Mouse (Mus musculus): Measurements from ENCODE around the gene Haus6. TPM values are rescaled to one million over a fixed set of nuclear protein-coding genes. Genes with fewer than 3 reads are reported as not detected.
"Not testable (repeated sequence)": the region's sequence is repeated elsewhere in the genome, so short reads cannot be mapped to it uniquely, and the experiment has no call there.

Haus6 gene
- polyA plus RNA-seq, 1 experiment from 2014 or later: 29.2 TPM

DNA sequence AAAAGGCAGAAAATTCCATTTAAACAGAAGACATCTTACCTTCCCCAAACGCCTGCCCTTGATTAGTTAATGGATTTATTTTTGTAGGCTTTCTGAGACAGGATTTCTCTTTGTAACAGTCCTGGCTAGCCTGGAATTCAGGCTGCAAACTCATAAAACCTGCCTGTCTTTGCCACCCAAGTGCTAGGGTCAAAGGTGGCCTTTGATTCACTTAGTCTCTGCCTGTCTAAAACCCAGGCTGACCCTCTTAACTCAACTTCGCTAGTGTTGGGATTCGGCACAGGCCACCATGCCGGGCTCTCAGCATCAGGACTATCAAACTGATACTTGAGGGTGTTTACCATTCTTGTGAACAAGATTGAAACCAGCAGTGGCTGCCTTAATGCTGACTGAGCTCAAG lies 20.0 kb upstream of the Haus6 start:
- WGBS: 51% methylated on average over 4 of the region's 4 CpGs
- Histone ChIP-seq H3K27me3 (ENCODE audit: control insufficient read depth, insufficient read depth, low read length) (no peaks in the 10 kb centered on the region), H3K4me1 (ENCODE audit: control insufficient read depth, insufficient read depth, low read length) (no peaks in the 10 kb centered on the region), H3K27ac (ENCODE audit: low read depth, low read length) (no peak overlapping the region), H3K4me2 (ENCODE audit: low read depth) (no peak overlapping the region), H3K36me3 (ENCODE audit: control insufficient read depth, insufficient read depth, low read length) (no peaks in the 10 kb centered on the region), H3K9me3 (ENCODE audit: control insufficient read depth, low read length) (no peaks in the 10 kb centered on the region), H3K4me3 (ENCODE audit: low read depth, low read length) (no peak overlapping the region), H3K9ac (ENCODE audit: low read length) (no peak overlapping the region)
- no peak for ATAC-seq (ENCODE audit: insufficient read depth, low FRiP score, low TSS enrichment)
- no peak for DNase-seq (ENCODE audit: low spot score)

DNA sequence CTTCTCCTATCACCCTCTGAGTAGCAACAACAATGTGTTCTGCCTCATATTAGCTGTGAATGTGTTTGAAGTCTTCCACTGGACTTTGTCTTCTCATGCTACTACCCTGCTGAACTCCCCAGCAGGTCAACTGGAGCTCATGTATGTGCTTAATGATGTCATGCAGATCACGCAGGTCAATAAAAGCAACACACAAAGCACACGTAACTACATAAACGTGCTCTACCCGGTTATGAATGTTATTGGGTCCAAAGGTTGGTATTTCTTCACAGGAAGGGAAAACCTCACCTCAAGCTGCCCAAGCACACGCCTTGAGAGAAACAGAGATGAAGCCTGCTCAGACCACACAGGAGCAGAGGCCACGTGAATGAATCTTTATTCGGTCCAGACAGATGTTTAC lies 14.6 kb upstream of the Haus6 start:
- H3K27ac ChIP-seq (ENCODE audit: low read depth, low read length); H3K9ac ChIP-seq (ENCODE audit: low read length); H3K27me3 ChIP-seq (ENCODE audit: control insufficient read depth, insufficient read depth, low read length); ATAC-seq (ENCODE audit: insufficient read depth, low FRiP score, low TSS enrichment); H3K36me3 ChIP-seq (ENCODE audit: control insufficient read depth, insufficient read depth, low read length); H3K4me3 ChIP-seq (ENCODE audit: low read depth, low read length); H3K4me2 ChIP-seq (ENCODE audit: low read depth); DNase-seq (ENCODE audit: low spot score); H3K4me1 ChIP-seq (ENCODE audit: control insufficient read depth, insufficient read depth, low read length); H3K9me3 ChIP-seq (ENCODE audit: control insufficient read depth, low read length): not testable (repeated sequence)
- WGBS: 94% methylated on average over 7 of the region's 7 CpGs

DNA sequence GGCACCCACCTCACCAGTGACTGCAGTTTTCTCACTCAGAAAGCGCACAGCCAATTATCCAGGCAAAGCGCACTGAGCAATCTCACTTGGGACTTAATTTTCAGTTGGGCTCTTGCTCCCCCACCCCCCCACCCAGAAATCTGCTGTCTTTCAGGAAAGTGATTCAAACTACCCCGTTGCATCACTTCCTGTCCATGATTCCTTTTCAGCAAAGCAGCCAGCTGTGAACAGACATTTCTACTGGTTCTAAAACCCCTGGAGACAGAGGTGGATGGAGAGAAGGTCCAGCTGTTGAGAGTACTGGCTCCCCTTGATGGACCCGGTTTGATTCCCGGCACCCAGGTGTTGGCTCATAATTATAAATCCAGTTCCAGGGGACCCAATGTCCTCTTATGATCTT lies 13.6 kb upstream of the Haus6 start:
- Histone ChIP-seq H3K36me3 (ENCODE audit: control insufficient read depth, insufficient read depth, low read length) (no peaks in the 10 kb centered on the region), H3K4me2 (ENCODE audit: low read depth) (no peak overlapping the region), H3K4me1 (ENCODE audit: control insufficient read depth, insufficient read depth, low read length) (no peaks in the 10 kb centered on the region), H3K4me3 (ENCODE audit: low read depth, low read length) (no peak overlapping the region), H3K27me3 (ENCODE audit: control insufficient read depth, insufficient read depth, low read length) (no peaks in the 10 kb centered on the region), H3K9ac (ENCODE audit: low read length) (no peak overlapping the region), H3K9me3 (ENCODE audit: control insufficient read depth, low read length) (no peaks in the 10 kb centered on the region), H3K27ac (ENCODE audit: low read depth, low read length) (no peak overlapping the region)
- WGBS: 88% methylated on average over 5 of the region's 5 CpGs
- no peak for ATAC-seq (ENCODE audit: insufficient read depth, low FRiP score, low TSS enrichment)
- no peak for DNase-seq (ENCODE audit: low spot score)

DNA sequence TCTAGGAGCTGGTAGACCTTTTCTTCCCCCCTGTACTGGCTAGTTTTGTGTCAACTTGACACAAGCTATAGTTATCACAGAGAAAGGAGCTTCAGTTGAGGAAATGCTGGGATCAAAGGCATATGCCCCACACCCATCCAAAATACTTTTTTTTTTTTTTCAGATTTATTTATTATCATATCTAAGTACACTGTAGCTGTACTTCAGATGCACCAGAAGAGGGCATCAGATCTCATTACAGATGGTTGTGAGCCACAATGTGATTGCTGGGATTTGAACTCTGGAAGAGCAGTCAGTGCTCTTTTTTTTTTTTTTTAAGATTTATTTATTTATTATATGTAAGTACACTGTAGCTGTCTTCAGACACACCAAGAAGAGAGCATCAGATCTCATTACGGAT lies 10.7 kb upstream of the Haus6 start:
- H3K27me3 ChIP-seq (ENCODE audit: control insufficient read depth, insufficient read depth, low read length); H3K27ac ChIP-seq (ENCODE audit: low read depth, low read length); H3K4me2 ChIP-seq (ENCODE audit: low read depth); H3K36me3 ChIP-seq (ENCODE audit: control insufficient read depth, insufficient read depth, low read length); ATAC-seq (ENCODE audit: insufficient read depth, low FRiP score, low TSS enrichment); H3K9me3 ChIP-seq (ENCODE audit: control insufficient read depth, low read length); DNase-seq (ENCODE audit: low spot score); H3K9ac ChIP-seq (ENCODE audit: low read length); H3K4me1 ChIP-seq (ENCODE audit: control insufficient read depth, insufficient read depth, low read length); H3K4me3 ChIP-seq (ENCODE audit: low read depth, low read length): not testable (repeated sequence)
- WGBS: 85% methylated on average over 1 of the region's 1 CpGs

DNA sequence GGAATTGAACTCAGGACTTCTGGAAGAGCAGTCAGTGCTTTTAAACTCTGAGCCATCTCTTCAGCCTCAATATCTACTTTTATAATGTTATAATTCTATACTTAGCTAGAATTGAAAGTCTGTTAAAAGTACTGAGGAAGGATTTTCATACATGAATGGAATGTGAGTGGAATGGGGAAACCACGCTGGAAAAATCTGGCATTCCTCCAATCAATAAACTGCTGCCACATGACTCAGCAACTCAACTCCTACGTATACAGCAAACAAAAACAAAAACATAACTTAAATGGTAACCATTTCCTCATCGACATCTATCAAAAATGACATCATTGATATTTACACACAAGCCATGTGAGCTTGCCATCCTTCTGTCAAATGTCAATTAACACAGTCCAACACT lies 10.3 kb upstream of the Haus6 start:
- WGBS: 80% methylated on average over 3 of the region's 3 CpGs
- Histone ChIP-seq H3K4me2 (ENCODE audit: low read depth) (no peak overlapping the region), H3K4me3 (ENCODE audit: low read depth, low read length) (no peak overlapping the region), H3K9me3 (ENCODE audit: control insufficient read depth, low read length) (no peaks in the 10 kb centered on the region), H3K9ac (ENCODE audit: low read length) (no peak overlapping the region), H3K36me3 (ENCODE audit: control insufficient read depth, insufficient read depth, low read length) (no peaks in the 10 kb centered on the region), H3K27me3 (ENCODE audit: control insufficient read depth, insufficient read depth, low read length) (no peaks in the 10 kb centered on the region), H3K4me1 (ENCODE audit: control insufficient read depth, insufficient read depth, low read length) (no peaks in the 10 kb centered on the region), H3K27ac (ENCODE audit: low read depth, low read length) (no peak overlapping the region)
- DNase-seq (ENCODE audit: low spot score) (no peak), ATAC-seq (ENCODE audit: insufficient read depth, low FRiP score, low TSS enrichment) (no peak)

DNA sequence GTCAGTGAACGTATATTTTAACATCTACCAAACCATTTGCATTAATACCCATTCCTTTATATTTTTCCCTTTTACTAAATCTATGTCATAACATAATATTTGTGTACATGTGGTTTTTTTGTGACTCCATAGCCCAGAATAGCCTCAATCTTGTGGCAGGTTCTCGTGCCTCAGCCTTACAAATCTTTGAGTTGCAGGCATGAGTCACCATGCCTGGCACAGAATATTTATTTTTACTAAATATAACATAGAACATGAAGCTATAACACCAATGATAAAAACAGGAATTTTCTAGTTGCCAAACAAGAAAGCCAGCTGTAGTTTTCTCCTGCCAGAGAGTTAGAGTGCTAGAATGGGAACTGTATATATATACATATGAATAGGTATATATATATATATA lies 8.7 kb upstream of the Haus6 start:
- ATAC-seq (ENCODE audit: insufficient read depth, low FRiP score, low TSS enrichment): no peak
- 84% methylated on average over 2 of the region's 2 CpGs for WGBS
- Histone ChIP-seq H3K9me3 (ENCODE audit: control insufficient read depth, low read length) (no peaks in the 10 kb centered on the region), H3K27ac (ENCODE audit: low read depth, low read length) (no peak overlapping the region), H3K4me3 (ENCODE audit: low read depth, low read length) (no peak overlapping the region), H3K4me1 (ENCODE audit: control insufficient read depth, insufficient read depth, low read length) (no peaks in the 10 kb centered on the region), H3K27me3 (ENCODE audit: control insufficient read depth, insufficient read depth, low read length) (no peaks in the 10 kb centered on the region), H3K36me3 (ENCODE audit: control insufficient read depth, insufficient read depth, low read length) (no peaks in the 10 kb centered on the region), H3K9ac (ENCODE audit: low read length) (no peak overlapping the region), H3K4me2 (ENCODE audit: low read depth) (no peak overlapping the region)
- DNase-seq (ENCODE audit: low spot score): no peak

DNA sequence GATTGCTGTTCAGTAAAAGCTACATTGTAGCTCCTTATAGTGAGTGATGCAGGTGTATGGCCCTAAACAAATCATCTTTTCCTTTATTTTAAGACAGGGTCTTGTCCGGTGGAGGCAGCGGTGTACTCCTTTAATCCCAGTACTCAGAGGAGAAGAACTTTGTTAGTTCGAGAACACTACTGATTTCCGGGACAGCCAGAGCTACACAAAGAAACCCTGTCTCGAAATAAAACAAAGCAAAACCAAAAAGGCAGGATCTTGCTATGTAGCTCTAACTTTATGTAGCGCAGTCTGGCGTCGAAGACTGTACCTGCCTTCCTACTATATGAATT lies 400 bp upstream of the Haus6 start:
- ATAC-seq (ENCODE audit: insufficient read depth, low FRiP score, low TSS enrichment): peak; percentile 32; the same call in 1 of the 2 replicates
- Histone ChIP-seq H3K4me3 (ENCODE audit: low read depth, low read length) (peak overlapping the region; percentile 89), H3K9me3 (ENCODE audit: control insufficient read depth, low read length) (no peaks in the 10 kb centered on the region), H3K36me3 (ENCODE audit: control insufficient read depth, insufficient read depth, low read length) (no peaks in the 10 kb centered on the region), H3K4me2 (ENCODE audit: low read depth) (peak overlapping the region; percentile 47), H3K27me3 (ENCODE audit: control insufficient read depth, insufficient read depth, low read length) (no peaks in the 10 kb centered on the region), H3K27ac (ENCODE audit: low read depth, low read length) (no peak overlapping the region), H3K4me1 (ENCODE audit: control insufficient read depth, insufficient read depth, low read length) (no peaks in the 10 kb centered on the region), H3K9ac (ENCODE audit: low read length) (peak overlapping the region; percentile 62)
- no peak for DNase-seq (ENCODE audit: low spot score)
- 38% methylated on average over 8 of the region's 8 CpGs for WGBS

DNA sequence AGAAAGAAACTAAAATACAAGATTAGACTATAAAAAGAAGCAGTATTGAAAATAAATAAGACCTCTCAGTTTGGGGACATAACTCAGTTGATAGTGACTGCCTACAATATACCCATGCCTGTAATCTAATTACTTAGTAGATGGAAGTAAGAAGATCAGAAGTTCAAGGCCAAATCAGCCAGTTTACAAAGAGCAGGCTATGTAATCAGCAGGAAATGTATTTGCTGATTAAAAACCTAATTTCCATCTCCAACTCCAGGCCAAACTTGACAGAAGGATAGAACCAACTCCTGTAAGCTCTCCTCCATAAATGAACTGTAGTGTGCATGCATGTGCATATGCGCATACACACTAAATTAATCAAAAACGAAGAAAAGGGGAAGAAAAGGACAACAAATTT lies 20.6 kb downstream of the Haus6 start:
- Histone ChIP-seq H3K36me3 (ENCODE audit: control insufficient read depth, insufficient read depth, low read length) (peaks cover 3% of the 10 kb centered on the region), H3K27ac (ENCODE audit: low read depth, low read length) (no peak overlapping the region), H3K4me2 (ENCODE audit: low read depth) (no peak overlapping the region), H3K4me1 (ENCODE audit: control insufficient read depth, insufficient read depth, low read length) (no peaks in the 10 kb centered on the region), H3K27me3 (ENCODE audit: control insufficient read depth, insufficient read depth, low read length) (no peaks in the 10 kb centered on the region), H3K9ac (ENCODE audit: low read length) (no peak overlapping the region), H3K4me3 (ENCODE audit: low read depth, low read length) (no peak overlapping the region), H3K9me3 (ENCODE audit: control insufficient read depth, low read length) (no peaks in the 10 kb centered on the region)
- WGBS: 95% methylated on average over 2 of the region's 2 CpGs
- DNase-seq (ENCODE audit: low spot score): no peak
- no peak for ATAC-seq (ENCODE audit: insufficient read depth, low FRiP score, low TSS enrichment)

DNA sequence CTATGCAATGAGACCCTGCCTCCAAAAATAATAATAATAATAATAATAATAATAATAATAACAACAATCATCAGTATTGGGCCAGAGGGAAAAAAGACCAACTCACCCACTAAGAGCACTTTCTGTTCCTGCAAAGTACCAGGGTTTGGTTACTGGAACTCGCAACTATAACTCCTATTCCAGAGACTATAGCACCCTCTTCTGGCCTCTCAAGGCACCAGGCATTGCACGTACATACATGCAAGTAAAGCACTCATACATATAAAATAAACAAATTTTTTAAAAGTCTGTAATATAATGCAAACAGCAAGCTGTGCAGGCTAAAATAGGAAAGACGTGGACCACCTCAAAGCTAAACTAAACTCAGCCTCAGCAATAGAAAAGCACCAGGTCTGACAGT lies 23.6 kb downstream of the Haus6 start:
- no peaks in the 10 kb centered on the region for H3K27me3 ChIP-seq (ENCODE audit: control insufficient read depth, insufficient read depth, low read length)
- WGBS: 87% methylated on average over 3 of the region's 3 CpGs
- DNase-seq (ENCODE audit: low spot score): no peak
- no peak overlapping the region for H3K4me2 ChIP-seq (ENCODE audit: low read depth)
- peaks cover 2% of the 10 kb centered on the region for H3K36me3 ChIP-seq (ENCODE audit: control insufficient read depth, insufficient read depth, low read length)
- H3K9ac ChIP-seq (ENCODE audit: low read length): no peak overlapping the region
- no peak overlapping the region for H3K4me3 ChIP-seq (ENCODE audit: low read depth, low read length)
- no peaks in the 10 kb centered on the region for H3K4me1 ChIP-seq (ENCODE audit: control insufficient read depth, insufficient read depth, low read length)
- no peak for ATAC-seq (ENCODE audit: insufficient read depth, low FRiP score, low TSS enrichment)
- H3K27ac ChIP-seq (ENCODE audit: low read depth, low read length): no peak overlapping the region
- H3K9me3 ChIP-seq (ENCODE audit: control insufficient read depth, low read length): no peaks in the 10 kb centered on the region
